Comparison of ENCODE assay signal across 9 mouse cellular contexts in genomic region chrX:60178744-60179458, GRCm38 (mm10). TPM values are rescaled to one million over a fixed set of nuclear protein-coding genes. Genes with fewer than 3 reads are reported as not detected.
DNase-seq lines count a peak whose midpoint lies in the region; ATAC-seq and TF ChIP-seq lines count a peak whose summit lies in the region.
"Had no signal": no experiment of that assay in that cellular context is flagged by ENCODE, and none has a peak within 500 bp of the region (broad histone marks: within the 10 kb centered on the region; RNA-seq: fewer than 3 reads in every experiment).

Gene Mcf2 (minus strand): TSS chrX:60179089.

- ATAC-seq in forebrain, embryonic 15.5 days (replicated peaks), result peak; percentile 74
- ATAC-seq in intestine, embryonic 16.5 days, result peak; percentile 63
- peak; percentile 76 for ATAC-seq in neural tube, embryonic 12.5 days (ENCODE audit: low FRiP score, low read depth)

- no peaks in the 10 kb centered on the region for H3K9me3 ChIP-seq in ES-E14 (ENCODE audit: control insufficient read depth, insufficient read depth, low read depth, low read length)
- H3K9me3 ChIP-seq in forebrain, embryonic 15.5 days, result no peaks in the 10 kb centered on the region
- no peaks in the 10 kb centered on the region for H3K9me3 ChIP-seq in intestine, embryonic 16.5 days (ENCODE audit: control insufficient read depth, low read length)
- H3K9me3 ChIP-seq in neural tube, embryonic 12.5 days, result no peaks in the 10 kb centered on the region
- H3K9me3 ChIP-seq: G1E had no signal

- H3K4me3 ChIP-seq in ES-E14 (ENCODE audit: insufficient read depth in 1 of 2, low read depth in 1 of 2, low read length in 2 of 2, poor library complexity in 1 of 2, severe bottlenecking in 1 of 2), result peak within 1 kb of the TSS; percentile 78 to 83
- H3K4me3 ChIP-seq in forebrain, embryonic 15.5 days, result peak within 1 kb of the TSS; percentile 38
- peak within 1 kb of the TSS; percentile 39 for H3K4me3 ChIP-seq in intestine, embryonic 16.5 days (ENCODE audit: low read length)
- H3K4me3 ChIP-seq in neural tube, embryonic 12.5 days, result peak within 1 kb of the TSS; percentile 39

- H3K4me1 ChIP-seq in ES-E14 (ENCODE audit: control insufficient read depth in 2 of 2, insufficient read depth in 2 of 2, low read length in 2 of 2, poor library complexity in 1 of 2), result 0 out of 4 replicates have a peak, but pooled peaks cover 0 to 2% of the 10 kb centered on the region in 2 experiments
- H3K4me1 ChIP-seq in forebrain, embryonic 15.5 days, result 0 out of 2 replicates have a peak, but pooled peaks cover 5% of the 10 kb centered on the region
- H3K4me1 ChIP-seq in intestine, embryonic 16.5 days (ENCODE audit: control insufficient read depth, insufficient read depth, low read length), result no peaks in the 10 kb centered on the region
- no peaks in the 10 kb centered on the region for H3K4me1 ChIP-seq in neural tube, embryonic 12.5 days

- peak within 1 kb of the TSS; percentile 65 for H3K27ac ChIP-seq in ES-E14 (ENCODE audit: insufficient read depth, low read depth, low read length, poor library complexity, severe bottlenecking)
- H3K27ac ChIP-seq in forebrain, embryonic 15.5 days (replicated peaks), result no peak within 1 kb of the TSS
- no peak within 1 kb of the TSS for H3K27ac ChIP-seq in intestine, embryonic 16.5 days (ENCODE audit: low read length)
- H3K27ac ChIP-seq in neural tube, embryonic 12.5 days, result no peak within 1 kb of the TSS

- 12% methylated on average over 25 of the region's 28 CpGs for WGBS in forebrain, embryonic 15.5 days
- 17% methylated on average over 28 of the region's 28 CpGs for WGBS in intestine, embryonic 16.5 days
- 14% methylated on average over 28 of the region's 28 CpGs for WGBS in neural tube, embryonic 12.5 days

- DNase-seq in heart, adult 11 months, result peak; percentile 82
- DNase-seq in heart, adult 8-10 months (ENCODE audit: low spot score), result no peak
- no peak for DNase-seq in ES-E14 (ENCODE audit: low read depth, low spot score)
- DNase-seq in thymus, postnatal 36 days, result no peak
- no peak for DNase-seq in cerebellum, adult 9-11 months

- H3K27me3 ChIP-seq in forebrain, embryonic 15.5 days, result no peaks in the 10 kb centered on the region
- H3K27me3 ChIP-seq in intestine, embryonic 16.5 days (replicated peaks; ENCODE audit: control insufficient read depth, insufficient read depth, low read length), result 0 out of 2 replicates have a peak, but pooled peaks cover 3% of the 10 kb centered on the region
- no peaks in the 10 kb centered on the region for H3K27me3 ChIP-seq in neural tube, embryonic 12.5 days (replicated peaks)

- H3K4me2 ChIP-seq in forebrain, embryonic 15.5 days (replicated peaks), result peak within 1 kb of the TSS; percentile 86
- peak within 1 kb of the TSS; percentile 75 for H3K4me2 ChIP-seq in intestine, embryonic 16.5 days (ENCODE audit: low read depth, low read length)
- H3K4me2 ChIP-seq in neural tube, embryonic 12.5 days (replicated peaks), result peak within 1 kb of the TSS; percentile 81

- no peaks in the 10 kb centered on the region for H3K36me3 ChIP-seq in ES-E14 (ENCODE audit: control insufficient read depth, insufficient read depth, low read length, poor library complexity, severe bottlenecking)
- no peaks in the 10 kb centered on the region for H3K36me3 ChIP-seq in forebrain, embryonic 15.5 days
- H3K36me3 ChIP-seq in intestine, embryonic 16.5 days (ENCODE audit: control insufficient read depth, insufficient read depth, low read length), result no peaks in the 10 kb centered on the region
- H3K36me3 ChIP-seq in neural tube, embryonic 12.5 days, result no peaks in the 10 kb centered on the region
- H3K36me3 ChIP-seq: G1E had no signal

- in situ Hi-C loops in ES-E14 (cut with MboI; ENCODE audit: low sequenced_read_pairs in 2 of 2, unreplicated experiment in 2 of 2), result no loop called here

- H3K9ac ChIP-seq in ES-E14 (ENCODE audit: insufficient read depth, low read depth, low read length, poor library complexity, severe bottlenecking), result peak within 1 kb of the TSS; percentile 61
- peak within 1 kb of the TSS; percentile 31 for H3K9ac ChIP-seq in forebrain, embryonic 15.5 days (replicated peaks)
- H3K9ac ChIP-seq in intestine, embryonic 16.5 days (ENCODE audit: low read depth, low read length), result peak within 1 kb of the TSS; percentile 29
- H3K9ac ChIP-seq in neural tube, embryonic 12.5 days, result peak within 1 kb of the TSS; percentile 17; the same call in 1 of the 2 replicates

TF ChIP-seq in ES-E14, 5 proteins besides CTCF, POLR2A, EP300 and RAD21:
- TF ChIP-seq ZC3H11A (IDR thresholded peaks at IDR 0.05; ENCODE audit: borderline replicate concordance, low read depth, low read length), result no peak
- no peak for TF ChIP-seq MAFK (IDR thresholded peaks at IDR 0.05; ENCODE audit: insufficient read depth, low read depth, low read length)
- TF ChIP-seq ZNF384 (IDR thresholded peaks at IDR 0.05; ENCODE audit: low read depth, low read length), result no peak
- TF ChIP-seq CHD2 (IDR thresholded peaks at IDR 0.05; ENCODE audit: low read depth, low read length), result no peak
- no peak for TF ChIP-seq HCFC1 (IDR thresholded peaks at IDR 0.05; ENCODE audit: borderline replicate concordance, insufficient read depth, low read length)
TF ChIP-seq in ES-E14: peak in this region for 0.

RNA-seq across cellular contexts. Expression of gene Mcf2, which starts in this region (rescaled TPM):
- under 1 TPM in 1 of 4 experiments, not detected in 3; 0.06 TPM for total RNA-seq in heart, adult 8-10 months (2022)
- 16.3 and 24.5 TPM in 2 replicates for total RNA-seq in ES-E14 (2012; rRNA removed)
- polyA plus RNA-seq in forebrain, embryonic 15.5 days (2015; fragmentation: Nextera tagmentation; extraction: Ambion mirVana), result 1.1 and 1.3 TPM in 2 replicates
- 0.07 and 0.13 TPM in 2 replicates for polyA plus RNA-seq in intestine, embryonic 16.5 days (2015; fragmentation: Nextera tagmentation; extraction: Ambion mirVana)
- polyA plus RNA-seq in neural tube, embryonic 12.5 days (2016; fragmentation: Nextera tagmentation; extraction: Ambion mirVana), result 0.50 and 0.62 TPM in 2 replicates
- total RNA-seq: G1E had no signal
- polyA plus RNA-seq: G1E had no signal

Comparison
In these comparisons a context has a peak if more than half of its experiments do, and no peak if none do; other contexts are left out.
1. RNA of gene Mcf2 (total RNA-seq): 16.3 to 24.5 TPM in ES-E14; 0.06 TPM in heart, adult 8-10 months; every median in the first group is over 10 times any median in the second.
2. Peak in ATAC-seq, H3K4me3 ChIP-seq, H3K9ac ChIP-seq and H3K4me2 ChIP-seq in intestine, embryonic 16.5 days; RNA of the gene not detected or under 1 TPM.
3. Peak in ATAC-seq, H3K4me3 ChIP-seq, H3K9ac ChIP-seq and H3K4me2 ChIP-seq in neural tube, embryonic 12.5 days; RNA of the gene not detected or under 1 TPM.
4. Peak in every context shown above with its lines, with median percentiles within 50 percentile points of each other: H3K4me3 ChIP-seq, H3K9ac ChIP-seq, ATAC-seq and H3K4me2 ChIP-seq.